Mouse (Mus musculus): ENCODE measurements at regions not wholly inside any gene's neighbourhood (a gene's known extent, or its start where the extent isn't known, plus 50 kb on each side); places are given as distances from the start of the nearest gene placed in this dataset.

DNA sequence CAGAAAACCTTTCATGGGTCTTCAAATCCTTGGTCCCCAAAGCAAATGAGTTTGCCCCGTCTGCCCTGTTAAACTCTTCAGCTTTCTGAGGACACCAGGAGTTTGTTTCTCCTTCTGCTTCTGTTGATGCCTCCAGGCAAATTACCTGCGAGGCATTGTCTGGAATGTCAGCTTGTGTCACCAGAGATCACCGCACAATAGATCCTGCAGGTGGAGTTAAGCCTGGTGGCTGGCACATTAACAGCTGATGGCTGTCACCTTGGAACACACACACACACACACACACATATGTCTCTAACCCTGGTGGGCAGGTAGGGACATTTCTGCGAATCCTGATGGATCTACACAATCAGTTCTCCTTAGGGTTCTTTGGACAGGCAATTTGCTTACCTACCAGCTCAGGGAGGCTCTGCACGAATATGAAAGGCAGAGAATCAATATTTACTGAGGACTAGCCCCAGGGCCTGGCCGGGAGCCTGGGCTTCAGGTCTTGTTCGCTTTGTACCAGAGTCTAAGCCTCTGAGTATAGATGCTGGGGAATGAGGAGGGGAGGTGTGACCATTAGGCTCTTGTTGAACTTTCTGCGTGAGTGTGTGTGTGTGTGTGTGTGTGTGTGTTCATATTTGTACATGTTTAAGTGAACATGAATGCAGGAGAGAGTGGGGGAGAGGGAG lies 143.4 kb downstream of the Inhbb start:
- Histone ChIP-seq H3K4me2 (no peak overlapping the region), H3K27ac (no peak overlapping the region), H3K9me3 (no peaks in the 10 kb centered on the region), H3K9ac (no peak overlapping the region), H3K36me3 (no peaks in the 10 kb centered on the region), H3K4me1 (replicated peaks) (no peaks in the 10 kb centered on the region), H3K27me3 (no peaks in the 10 kb centered on the region), H3K4me3 (no peak overlapping the region)
- WGBS: 84% methylated on average over 8 of the region's 8 CpGs
- no peak for ATAC-seq (ENCODE audit: low FRiP score)

DNA sequence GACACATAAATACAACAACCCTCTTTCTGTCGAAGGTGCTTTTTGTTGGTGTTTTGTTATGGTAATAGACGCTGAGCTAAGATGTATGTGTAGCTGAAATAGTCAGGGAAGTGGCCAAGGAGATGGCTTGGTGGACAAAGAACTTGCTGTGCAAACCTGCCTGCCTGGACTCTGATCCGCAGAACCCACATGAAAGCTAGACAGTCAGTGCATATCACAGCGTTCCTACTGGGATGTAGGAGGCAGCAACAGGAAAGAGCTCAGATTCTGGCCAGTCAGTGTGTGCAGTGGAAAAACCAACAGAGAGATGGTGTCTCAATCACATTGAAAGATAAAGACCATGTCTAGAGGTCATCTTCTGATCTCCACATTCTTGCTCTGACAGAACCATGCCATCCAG lies 144.1 kb downstream of the Inhbb start:
- no peaks in the 10 kb centered on the region for H3K4me1 ChIP-seq (replicated peaks)
- H3K9ac ChIP-seq: no peak overlapping the region
- H3K36me3 ChIP-seq: no peaks in the 10 kb centered on the region
- no peak overlapping the region for H3K4me3 ChIP-seq
- H3K27me3 ChIP-seq: no peaks in the 10 kb centered on the region
- WGBS: 77% methylated on average over 4 of the region's 4 CpGs
- no peak overlapping the region for H3K4me2 ChIP-seq
- no peaks in the 10 kb centered on the region for H3K9me3 ChIP-seq
- H3K27ac ChIP-seq: no peak overlapping the region
- no peak for ATAC-seq (ENCODE audit: low FRiP score)

DNA sequence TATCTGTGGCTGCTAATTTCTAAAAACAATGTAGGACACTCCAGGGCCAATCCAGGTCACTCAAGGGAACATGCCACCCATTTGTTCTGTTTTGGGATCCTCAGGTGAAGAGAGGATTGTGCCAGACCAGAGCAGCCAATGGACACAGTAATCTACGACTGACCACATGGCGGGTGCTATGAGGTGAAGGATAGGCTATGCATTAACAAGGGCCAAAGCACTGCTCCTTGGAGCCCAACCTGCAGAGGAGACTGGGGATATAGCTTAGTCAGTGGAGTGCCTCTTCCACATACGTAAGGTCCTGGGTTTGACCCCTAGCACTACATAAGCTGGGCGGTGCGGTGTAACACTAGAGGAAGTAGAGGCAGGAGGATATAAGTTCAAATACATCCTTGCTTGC lies 156.0 kb downstream of the Inhbb start:
- Histone ChIP-seq H3K4me2 (no peak overlapping the region), H3K4me3 (no peak overlapping the region), H3K9ac (no peak overlapping the region), H3K27me3 (0 out of 2 replicates have a peak, but pooled peaks cover 3% of the 10 kb centered on the region), H3K9me3 (peaks cover 5% of the 10 kb centered on the region; the same call in 1 of the 2 replicates), H3K36me3 (no peaks in the 10 kb centered on the region), H3K27ac (no peak overlapping the region), H3K4me1 (replicated peaks) (peaks cover 11% of the 10 kb centered on the region)
- ATAC-seq (ENCODE audit: low FRiP score): peak; percentile 26; the same call in 1 of the 2 replicates
- 82% methylated on average over 5 of the region's 5 CpGs for WGBS

DNA sequence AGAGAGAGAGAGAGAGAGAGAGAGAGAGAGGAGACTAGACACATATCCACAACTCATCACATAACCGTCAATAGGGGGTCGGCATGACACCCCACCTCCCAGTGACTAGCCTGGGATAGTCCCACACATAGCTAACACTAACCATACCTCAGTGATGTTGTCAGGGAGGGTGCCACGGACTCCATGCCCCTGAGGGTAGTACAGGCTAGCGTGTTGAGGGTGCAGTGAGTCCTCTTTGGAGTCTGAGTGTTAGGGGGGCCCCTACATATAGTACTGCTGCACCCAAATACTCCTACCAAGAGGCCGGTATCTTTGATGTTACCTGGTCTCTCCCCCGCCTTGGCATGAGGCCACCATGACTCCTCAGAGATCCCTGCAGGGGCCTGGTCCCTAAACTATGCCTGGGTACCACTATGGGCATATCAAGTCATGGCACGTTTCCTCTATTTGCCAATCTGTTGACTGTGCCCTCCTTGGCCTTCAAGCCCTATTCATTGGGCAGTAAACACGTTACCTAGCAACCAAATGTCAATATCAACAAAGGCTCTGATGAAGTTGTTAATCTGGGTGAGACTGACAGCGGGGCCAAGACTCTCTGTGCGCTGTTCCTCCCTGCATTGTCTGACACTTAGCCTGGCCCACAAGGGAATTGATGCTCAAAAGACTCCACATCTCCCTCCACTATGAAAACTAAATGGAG lies 156.7 kb downstream of the Inhbb start:
- Histone ChIP-seq H3K9me3 (peaks cover 5% of the 10 kb centered on the region; the same call in 1 of the 2 replicates), H3K36me3 (no peaks in the 10 kb centered on the region), H3K4me2 (no peak overlapping the region), H3K27me3 (0 out of 2 replicates have a peak, but pooled peaks cover 3% of the 10 kb centered on the region), H3K9ac (no peak overlapping the region), H3K4me1 (replicated peaks) (peaks cover 11% of the 10 kb centered on the region), H3K27ac (no peak overlapping the region), H3K4me3 (no peak overlapping the region)
- 59% methylated on average over 10 of the region's 10 CpGs for WGBS
- ATAC-seq (ENCODE audit: low FRiP score): peak; percentile 86

DNA sequence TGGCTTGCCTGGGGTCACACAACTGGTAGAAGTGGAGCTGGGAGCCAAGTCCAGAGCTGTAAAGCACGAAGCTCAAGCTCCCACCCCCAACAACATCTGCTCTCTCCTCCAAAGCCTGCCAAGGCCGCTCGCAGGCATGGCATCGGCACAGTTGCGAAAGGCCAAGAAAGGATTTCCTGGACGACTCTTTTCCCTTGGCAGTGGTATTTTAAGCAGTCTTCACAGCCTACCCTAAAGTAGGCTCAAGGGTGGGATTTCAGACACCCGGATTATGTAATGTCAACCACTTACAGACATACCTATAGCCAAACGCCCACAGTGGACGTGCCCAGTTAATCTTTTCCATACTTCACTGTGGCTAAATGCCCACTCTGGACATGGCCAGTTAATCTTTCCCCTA lies 162.6 kb downstream of the Inhbb start:
- Histone ChIP-seq H3K4me3 (no peak overlapping the region), H3K9me3 (peaks cover 5% of the 10 kb centered on the region; the same call in 1 of the 2 replicates), H3K36me3 (no peaks in the 10 kb centered on the region), H3K9ac (no peak overlapping the region), H3K27ac (no peak overlapping the region), H3K4me2 (no peak overlapping the region), H3K27me3 (no peaks in the 10 kb centered on the region), H3K4me1 (replicated peaks) (peaks cover 5% of the 10 kb centered on the region)
- 86% methylated on average over 9 of the region's 9 CpGs for WGBS
- no peak for ATAC-seq (ENCODE audit: low FRiP score)

DNA sequence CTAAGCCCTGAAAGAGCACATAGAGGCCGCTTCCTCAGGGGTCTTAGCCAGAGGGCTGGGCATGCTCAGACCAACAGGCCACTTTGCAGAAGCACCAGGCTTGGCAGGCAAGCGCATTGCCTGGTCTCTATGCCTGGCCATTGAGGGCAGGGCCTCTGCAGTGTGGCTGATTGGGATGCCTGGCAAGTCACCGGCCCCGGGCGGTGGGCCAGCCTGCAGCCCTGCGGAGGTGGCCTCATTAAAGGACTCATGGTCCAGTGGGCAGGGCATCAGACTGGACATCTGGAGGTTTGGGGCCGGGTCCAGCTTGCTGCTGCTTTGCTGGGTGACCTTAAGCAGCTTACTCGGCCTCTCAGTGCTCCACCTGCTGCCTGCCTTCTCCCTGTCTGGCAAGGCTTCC lies 165.3 kb downstream of the Inhbb start:
- WGBS: 70% methylated on average over 8 of the region's 8 CpGs
- Histone ChIP-seq H3K27me3 (no peaks in the 10 kb centered on the region), H3K4me2 (no peak overlapping the region), H3K27ac (peak overlapping the region; percentile 73; the same call in 1 of the 2 replicates), H3K9ac (no peak overlapping the region), H3K36me3 (no peaks in the 10 kb centered on the region), H3K4me1 (replicated peaks) (peaks cover 5% of the 10 kb centered on the region), H3K9me3 (0 out of 2 replicates have a peak, but pooled peaks cover under 1% of the 10 kb centered on the region), H3K4me3 (no peak overlapping the region)
- ATAC-seq (ENCODE audit: low FRiP score): peak; percentile 67

DNA sequence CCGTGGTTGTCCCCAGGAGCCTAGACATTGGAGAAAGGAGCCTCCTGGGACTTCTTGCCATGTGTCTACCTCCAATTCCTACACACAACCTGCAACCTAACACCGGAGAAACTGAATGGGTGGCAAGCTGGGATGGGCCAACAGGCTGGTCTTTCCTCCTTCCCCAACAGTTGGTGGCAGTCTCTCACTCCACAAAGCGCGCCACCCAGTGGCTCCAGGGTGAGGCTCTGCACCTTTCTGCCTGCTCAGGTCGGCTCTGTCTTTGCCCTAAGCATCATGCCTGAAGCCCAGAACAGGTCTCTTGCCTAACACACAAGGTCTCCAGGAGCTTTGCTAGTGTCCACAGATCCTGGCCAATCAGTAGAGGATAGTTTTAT lies 166.0 kb downstream of the Inhbb start:
- Histone ChIP-seq H3K9me3 (no peaks in the 10 kb centered on the region), H3K27ac (peak overlapping the region; percentile 73), H3K27me3 (no peaks in the 10 kb centered on the region), H3K4me1 (replicated peaks) (peaks cover 5% of the 10 kb centered on the region), H3K4me3 (no peak overlapping the region), H3K36me3 (no peaks in the 10 kb centered on the region), H3K4me2 (no peak overlapping the region), H3K9ac (no peak overlapping the region)
- 39% methylated on average over 5 of the region's 5 CpGs for WGBS
- ATAC-seq (ENCODE audit: low FRiP score): peak; percentile 26

DNA sequence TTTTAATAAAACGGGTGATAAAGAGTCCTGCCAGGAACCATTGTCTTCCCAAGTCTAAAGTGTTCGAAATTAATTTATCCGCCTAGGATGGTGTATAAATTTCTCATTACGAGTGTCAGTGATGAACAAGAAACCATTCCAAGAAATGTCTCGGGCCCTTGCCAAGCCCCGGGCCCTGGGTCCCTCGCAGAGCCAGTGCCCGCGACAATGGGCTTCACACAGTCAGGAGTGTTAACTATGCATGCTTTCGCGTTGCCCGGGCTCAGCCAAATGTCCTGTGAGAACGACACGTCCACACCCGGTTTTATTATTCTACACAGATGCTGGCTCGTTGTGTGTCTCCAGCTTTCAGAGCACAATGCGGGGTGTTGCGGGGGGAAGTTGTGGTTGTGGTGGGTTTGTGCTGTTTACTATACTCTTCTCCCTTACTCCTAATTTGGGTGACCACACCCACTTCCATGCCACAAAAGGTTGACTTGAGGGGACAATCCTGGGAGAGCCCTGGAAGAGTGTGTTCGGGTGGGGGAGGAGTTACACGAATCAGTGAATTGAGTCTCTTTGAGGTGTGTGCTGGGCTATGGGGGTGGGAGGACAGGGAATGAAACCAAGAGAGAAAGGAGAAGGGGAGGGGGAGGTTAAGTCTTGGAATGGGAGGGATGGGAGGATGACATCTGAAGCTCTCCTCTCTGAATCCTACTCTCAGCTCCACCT lies 166.5 kb downstream of the Inhbb start:
- Histone ChIP-seq H3K27ac (peak overlapping the region; percentile 73), H3K4me2 (no peak overlapping the region), H3K9ac (no peak overlapping the region), H3K4me1 (replicated peaks) (peaks cover 5% of the 10 kb centered on the region), H3K27me3 (no peaks in the 10 kb centered on the region), H3K36me3 (no peaks in the 10 kb centered on the region), H3K4me3 (no peak overlapping the region), H3K9me3 (no peaks in the 10 kb centered on the region)
- 30% methylated on average over 20 of the region's 20 CpGs for WGBS
- ATAC-seq (ENCODE audit: low FRiP score): peak; percentile 86

DNA sequence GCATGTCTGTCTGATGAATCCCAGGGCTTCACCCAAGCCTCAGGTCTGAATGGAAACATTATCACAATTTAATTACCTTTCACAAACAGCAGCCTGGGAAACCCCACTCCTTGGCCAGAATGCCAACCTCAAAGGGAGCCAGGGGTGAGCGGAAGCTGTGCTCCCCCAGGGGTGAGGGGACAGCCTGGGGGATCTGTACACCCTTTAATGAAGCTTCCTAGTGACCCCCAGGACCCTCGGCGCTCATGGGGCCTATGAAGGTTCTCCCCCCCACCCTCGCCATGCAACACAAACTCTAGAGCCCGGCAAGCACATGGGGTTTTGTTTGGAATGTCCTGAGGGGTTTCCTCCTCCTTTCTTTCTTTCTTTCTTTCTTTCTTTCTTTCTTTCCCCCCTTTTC lies 167.1 kb downstream of the Inhbb start:
- 53% methylated on average over 5 of the region's 5 CpGs for WGBS
- Histone ChIP-seq H3K27ac (peak overlapping the region; percentile 72), H3K27me3 (no peaks in the 10 kb centered on the region), H3K4me2 (no peak overlapping the region), H3K4me3 (no peak overlapping the region), H3K36me3 (no peaks in the 10 kb centered on the region), H3K9ac (no peak overlapping the region), H3K9me3 (no peaks in the 10 kb centered on the region), H3K4me1 (replicated peaks) (peaks cover 5% of the 10 kb centered on the region)
- peak; percentile 44 for ATAC-seq (ENCODE audit: low FRiP score)

DNA sequence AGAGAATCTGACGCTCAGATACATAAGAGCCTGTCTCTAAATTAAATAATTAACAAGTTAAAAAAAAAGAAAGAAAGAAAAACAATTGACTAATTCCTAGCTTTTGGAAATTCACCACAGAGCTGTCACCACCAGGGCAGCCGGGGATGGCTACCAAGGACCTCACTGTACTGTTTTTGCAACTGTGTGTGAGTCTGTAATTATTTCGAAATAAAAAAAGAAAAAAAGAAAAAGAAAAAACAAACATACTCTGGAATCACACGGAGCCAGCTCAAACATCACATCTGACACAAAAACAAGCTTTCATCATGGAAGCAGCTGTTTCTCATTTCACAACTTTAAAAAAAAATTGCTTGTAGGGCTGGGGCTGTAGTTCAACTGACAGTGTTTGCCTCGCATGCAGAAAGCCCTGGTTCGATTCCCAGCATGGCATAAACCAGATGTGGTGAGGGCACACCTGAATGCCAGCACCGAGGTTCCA lies 168.6 kb downstream of the Inhbb start:
- no peaks in the 10 kb centered on the region for H3K27me3 ChIP-seq
- H3K4me3 ChIP-seq: no peak overlapping the region
- H3K9me3 ChIP-seq: no peaks in the 10 kb centered on the region
- H3K9ac ChIP-seq: no peak overlapping the region
- no peak for ATAC-seq (ENCODE audit: low FRiP score)
- no peak overlapping the region for H3K27ac ChIP-seq
- 73% methylated on average over 7 of the region's 7 CpGs for WGBS
- H3K4me2 ChIP-seq: no peak overlapping the region
- peaks cover 5% of the 10 kb centered on the region for H3K4me1 ChIP-seq (replicated peaks)
- no peaks in the 10 kb centered on the region for H3K36me3 ChIP-seq

DNA sequence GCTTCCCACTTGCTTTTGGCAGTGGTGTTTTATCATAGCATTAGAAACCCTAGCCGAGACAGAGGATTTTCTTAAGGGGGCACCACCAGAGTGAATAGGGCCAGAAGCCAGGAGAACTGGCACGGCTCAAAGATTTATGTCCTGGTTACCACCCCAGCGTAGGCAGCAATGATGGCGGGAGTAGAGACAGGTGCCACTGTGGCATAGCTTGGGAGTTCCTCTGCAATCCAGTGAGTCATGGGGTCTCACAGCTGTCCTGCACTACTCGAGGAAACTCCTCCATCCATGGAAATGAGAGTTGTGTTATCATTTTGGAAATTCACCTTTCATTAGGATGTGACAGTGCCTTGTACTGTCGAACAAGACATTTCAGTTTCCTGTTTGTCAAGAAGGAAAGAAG lies 169.6 kb downstream of the Inhbb start:
- Histone ChIP-seq H3K9ac (no peak overlapping the region), H3K4me2 (no peak overlapping the region), H3K9me3 (no peaks in the 10 kb centered on the region), H3K4me1 (replicated peaks) (peaks cover 5% of the 10 kb centered on the region), H3K27ac (no peak overlapping the region), H3K4me3 (no peak overlapping the region), H3K36me3 (no peaks in the 10 kb centered on the region), H3K27me3 (no peaks in the 10 kb centered on the region)
- ATAC-seq (ENCODE audit: low FRiP score): no peak
- 88% methylated on average over 6 of the region's 6 CpGs for WGBS

DNA sequence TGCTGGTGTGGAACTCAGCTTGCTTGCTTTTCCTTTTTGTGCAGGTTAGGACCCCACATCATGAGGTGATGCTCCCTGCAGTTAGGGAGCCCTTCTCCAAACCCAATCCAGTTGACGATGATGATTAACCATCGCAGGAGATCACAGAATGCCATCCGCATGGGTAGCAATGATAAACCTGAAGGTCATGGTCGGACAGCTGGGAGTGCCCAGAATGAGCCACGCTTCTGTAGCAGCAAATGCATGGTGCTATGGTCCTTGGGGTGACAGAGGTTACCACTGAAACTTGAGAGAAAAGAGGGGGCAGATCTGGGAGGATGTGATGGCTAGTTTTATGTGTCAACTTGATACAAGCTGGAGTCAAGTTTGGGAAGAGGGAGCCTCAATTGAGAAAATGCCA lies 170.3 kb downstream of the Inhbb start:
- no peaks in the 10 kb centered on the region for H3K36me3 ChIP-seq
- H3K9me3 ChIP-seq: no peaks in the 10 kb centered on the region
- H3K27ac ChIP-seq: no peak overlapping the region
- H3K4me2 ChIP-seq: no peak overlapping the region
- H3K27me3 ChIP-seq: no peaks in the 10 kb centered on the region
- 90% methylated on average over 5 of the region's 5 CpGs for WGBS
- H3K4me1 ChIP-seq (replicated peaks): peaks cover 2% of the 10 kb centered on the region
- H3K9ac ChIP-seq: no peak overlapping the region
- no peak for ATAC-seq (ENCODE audit: low FRiP score)
- no peak overlapping the region for H3K4me3 ChIP-seq

All from hindbrain, embryonic 13.5 days (tissue).